Mouse (Mus musculus) liver, embryonic 14.5 days (tissue): Measurements from ENCODE around the gene Thoc3. TPM values are rescaled to one million over a fixed set of nuclear protein-coding genes. Genes with fewer than 3 reads are reported as not detected.

Source experiments
- ATAC-seq: fragments of 200-750 bp; cut with Nextera tagmentation; 2 replicates; pipeline ENCODE4 v1.8.0; 2017; ENCODE audit warnings: moderate number of reproducible peaks, mild to moderate bottlenecking, moderate library complexity; ENCODE audit not compliant: insufficient read depth
- DNase-seq, 3 experiments: peaks; one replicate each; pipeline ENCODE4 v3.0.0-alpha.2; 2012 to 2013; ENCODE audit warnings: low read depth in 3 of 3, low spot score in 3 of 3
- H3K27ac ChIP-seq: fragments of 300-500 bp; sonication (generic); 2 replicates; pipeline ENCODE4 v1.5.1; 2014; ENCODE audit warnings: moderate library complexity, mild to moderate bottlenecking, control low read depth, inconsistent platforms
- H3K27me3 ChIP-seq: fragments of 300-500 bp; sonication (generic); 2 replicates; pipeline ENCODE4 v1.6.1; 2014; ENCODE audit warnings: mild to moderate bottlenecking, low read length, moderate library complexity; ENCODE audit not compliant: control insufficient read depth, insufficient read depth
- H3K36me3 ChIP-seq: fragments of 300-500 bp; sonication (generic); replicated peaks from 2 replicates; pipeline ENCODE4 v1.6.1; 2014; ENCODE audit warnings: low read depth; ENCODE audit not compliant: control insufficient read depth, insufficient read depth
- H3K4me1 ChIP-seq, 2 experiments: fragments of 200-500 bp in 1 of 2; fragments of 300-500 bp in 1 of 2; sonication (generic) in 1 of 2; replicated peaks; 2 replicates each; pipeline ENCODE4 v1.6.1; 2012 to 2014; ENCODE audit warnings: antibody characterized with exemption in 1 of 2, inconsistent platforms in 1 of 2, low read length in 1 of 2; ENCODE audit not compliant: control insufficient read depth in 2 of 2, insufficient read depth in 2 of 2
- H3K4me2 ChIP-seq: fragments of 300-500 bp; sonication (generic); 2 replicates; pipeline ENCODE4 v1.6.1; 2014; ENCODE audit warnings: low read depth, mild to moderate bottlenecking, control low read depth, moderate library complexity
- H3K4me3 ChIP-seq, 2 experiments: fragments of 200-500 bp in 1 of 2; fragments of 300-500 bp in 1 of 2; sonication (generic) in 1 of 2; 2 replicates each; pipeline ENCODE4 v1.5.1; 2012 to 2014; ENCODE audit warnings: low read depth in 2 of 2, low read length in 2 of 2, mild to moderate bottlenecking in 2 of 2, control low read depth in 1 of 2, inconsistent platforms in 1 of 2, moderate library complexity in 1 of 2; ENCODE audit not compliant: insufficient read depth in 1 of 2
- H3K9ac ChIP-seq: fragments of 300-500 bp; sonication (generic); replicated peaks from 2 replicates; pipeline ENCODE4 v1.6.1; 2014; ENCODE audit warnings: mild to moderate bottlenecking, control low read depth, moderate library complexity
- H3K9me3 ChIP-seq: fragments of 300-500 bp; sonication (generic); 2 replicates; pipeline ENCODE4 v1.6.1; 2016; ENCODE audit warnings: low read length, mixed read lengths; ENCODE audit not compliant: control insufficient read depth
- CTCF ChIP-seq: IDR thresholded peaks from 2 replicates; pipeline ENCODE4 v1.5.1; 2016; ENCODE audit warnings: antibody characterized with exemption, low read depth, control low read depth
- EP300 ChIP-seq: IDR thresholded peaks from 2 replicates; pipeline ENCODE4 v1.6.1; 2016; ENCODE audit warnings: antibody characterized with exemption, low read depth
- WGBS: fragments of 180-500 bp; shearing (Covaris S2); extraction: QIAGEN DNeasy Blood & Tissue Kit; methylation state at CpG from one replicate; pipeline ENCODE4 v1.1.7; 2014; ENCODE audit not compliant: insufficient replicate concordance; 5-methylcytosine and 5-hydroxymethylcytosine counted together
- polyA plus RNA-seq, 2 experiments: library from polyadenylated mRNA; depleted of rRNA in 1 of 2; stranded (reverse) in 1 of 2; unstranded in 1 of 2; fragments of >200 nt; fragmentation: Nextera tagmentation in 1 of 2; extraction: Ambion mirVana in 1 of 2; gene quantifications; 2 replicates each; pipeline versions ENCODE4 v1.2.1 to v1.2.3; 2012 to 2014

The Thoc3 gene
- polyA plus RNA-seq, 2 experiments: 15.7 to 48.4 TPM

GRCm38 (mm10) chr13:54436666-54437065 is 32.0 kb downstream of the Thoc3 start:
- Histone ChIP-seq H3K4me3 (no peak overlapping the region), H3K4me1 (no peaks in the 10 kb centered on the region), H3K36me3 (no peaks in the 10 kb centered on the region), H3K4me2 (no peak overlapping the region), H3K9me3 (no peaks in the 10 kb centered on the region), H3K27ac (no peak overlapping the region), H3K27me3 (no peaks in the 10 kb centered on the region), H3K9ac (no peak overlapping the region)
- TF ChIP-seq CTCF: no peak
- TF ChIP-seq EP300: no peak
- 40% methylated on average over 5 of the region's 5 CpGs for WGBS
- DNase-seq: no peak
- ATAC-seq: no peak

DNA sequence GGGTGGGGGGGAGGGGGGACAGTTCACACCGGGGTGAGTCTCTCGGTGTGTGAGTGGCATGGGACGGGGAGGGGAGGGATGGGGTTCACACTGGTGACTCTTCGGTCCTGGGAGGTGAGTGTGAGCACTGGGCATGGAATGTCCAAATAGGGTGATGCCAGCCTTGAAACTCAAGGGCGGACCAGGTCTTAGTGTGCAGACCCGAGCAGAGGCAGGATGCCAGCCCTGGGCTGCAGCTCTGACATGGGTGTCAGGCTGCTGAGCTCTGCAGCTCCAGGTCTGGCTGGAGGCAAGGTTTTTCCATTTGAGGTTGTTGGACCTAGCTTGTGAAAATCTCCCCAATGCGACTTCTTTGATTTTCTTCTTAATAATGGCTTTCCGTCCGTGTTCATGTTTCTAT is 37.5 kb downstream of the Thoc3 start:
- ATAC-seq: no peak

GRCm38 (mm10) chr13:54430051-54430450 is 38.6 kb downstream of the Thoc3 start:
- Histone ChIP-seq H3K4me1 (peaks cover 0 to 8% of the 10 kb centered on the region in 2 experiments; a peak in 1 of 4 replicates), H3K4me2 (no peak overlapping the region), H3K27me3 (no peaks in the 10 kb centered on the region), H3K36me3 (no peaks in the 10 kb centered on the region), H3K9me3 (no peaks in the 10 kb centered on the region), H3K27ac (no peak overlapping the region), H3K4me3 (no peak overlapping the region), H3K9ac (no peak overlapping the region)
- no peak for ATAC-seq
- 21% methylated on average over 2 of the region's 2 CpGs for WGBS
- no peak for TF ChIP-seq CTCF
- TF ChIP-seq EP300: no peak
- no peak for DNase-seq

More for the DNA sequence above, 37.5 kb downstream of the Thoc3 start:
- WGBS: 69% methylated on average over 9 of the region's 9 CpGs
- H3K36me3 ChIP-seq: no peaks in the 10 kb centered on the region
- no peak for DNase-seq
- peaks cover 0 to 7% of the 10 kb centered on the region in 2 experiments; a peak in 1 of 4 replicates for H3K4me1 ChIP-seq
- TF ChIP-seq CTCF (no peak), EP300 (no peak)
- no peak overlapping the region for H3K27ac ChIP-seq
- H3K27me3 ChIP-seq: no peaks in the 10 kb centered on the region
- no peak overlapping the region for H3K4me2 ChIP-seq
- no peak overlapping the region for H3K4me3 ChIP-seq
- no peaks in the 10 kb centered on the region for H3K9me3 ChIP-seq
- no peak overlapping the region for H3K9ac ChIP-seq

DNA sequence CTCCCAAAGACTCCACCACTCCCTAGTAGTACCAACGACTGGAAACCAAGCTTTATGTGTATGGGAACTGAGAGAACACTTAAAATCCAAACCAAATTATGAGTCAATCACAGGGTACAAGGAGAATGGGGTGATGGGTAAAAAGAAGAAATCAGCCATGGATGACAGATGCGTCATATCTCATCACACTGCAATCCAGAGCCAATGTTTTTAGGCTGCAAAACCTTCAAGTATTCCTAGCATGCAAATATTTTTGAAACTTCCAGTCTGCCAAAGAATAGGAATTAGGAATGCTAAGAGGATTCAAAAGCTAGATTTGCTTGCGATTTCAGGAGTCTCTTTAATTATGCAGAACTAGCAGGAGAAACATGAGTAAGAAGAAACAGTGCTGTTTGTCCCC is 39.9 kb downstream of the Thoc3 start:
- H3K27me3 ChIP-seq: no peaks in the 10 kb centered on the region
- no peaks in the 10 kb centered on the region for H3K9me3 ChIP-seq
- H3K27ac ChIP-seq: no peak overlapping the region
- H3K4me2 ChIP-seq: no peak overlapping the region
- ATAC-seq (no peak), DNase-seq (no peak)
- peaks cover 0 to 8% of the 10 kb centered on the region in 2 experiments; a peak in 2 of 4 replicates for H3K4me1 ChIP-seq
- no peak overlapping the region for H3K4me3 ChIP-seq
- no peaks in the 10 kb centered on the region for H3K36me3 ChIP-seq
- no peak overlapping the region for H3K9ac ChIP-seq
- 56% methylated on average over 3 of the region's 3 CpGs for WGBS
- TF ChIP-seq CTCF (no peak), EP300 (no peak)

DNA sequence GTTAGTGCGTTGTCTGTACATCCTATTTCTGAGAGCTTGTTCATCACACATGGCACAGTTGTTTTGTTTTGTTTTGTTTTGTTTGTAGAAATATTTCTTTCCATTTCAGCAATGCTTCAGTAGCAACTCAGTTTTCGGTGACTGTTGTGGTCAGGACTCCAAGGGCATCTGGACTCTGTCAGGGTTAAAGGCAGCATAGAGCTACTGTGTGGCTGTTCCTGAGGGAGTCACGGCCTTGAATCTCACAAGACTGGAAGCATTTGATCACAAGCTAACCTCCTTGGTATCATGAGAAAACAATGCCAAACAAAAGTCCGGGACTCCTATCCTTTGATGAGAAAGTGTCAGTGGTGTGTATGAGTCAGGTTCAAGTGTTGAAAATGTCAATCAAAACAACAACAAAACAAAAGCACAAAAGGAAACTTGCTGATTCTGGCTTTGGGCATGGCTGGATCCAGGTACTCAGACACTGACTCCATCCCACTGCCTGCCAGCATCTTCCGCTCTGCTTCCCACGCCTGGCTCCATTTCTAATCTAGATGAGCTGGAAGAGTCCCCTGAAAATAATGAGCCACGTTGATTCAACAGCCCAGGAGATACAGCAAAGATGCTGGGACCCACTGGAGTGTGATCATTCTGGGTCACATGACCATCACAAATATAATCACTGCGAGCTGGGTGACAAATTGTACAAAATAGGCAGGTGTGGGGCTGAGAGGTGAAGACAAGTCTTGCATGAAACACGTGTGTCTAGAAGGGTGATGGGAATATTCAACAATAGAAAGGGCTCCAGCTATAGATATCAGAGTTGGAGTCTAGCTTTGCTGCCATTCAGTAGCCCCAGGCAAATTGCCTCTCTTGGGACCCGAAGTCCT is 41.6 kb downstream of the Thoc3 start:
- no peak for DNase-seq
- WGBS: 49% methylated on average over 10 of the region's 10 CpGs

More for the DNA sequence above, 41.6 kb downstream of the Thoc3 start:
- Histone ChIP-seq H3K9me3 (no peaks in the 10 kb centered on the region), H3K4me2 (no peak overlapping the region), H3K4me3 (no peak overlapping the region), H3K4me1 (peaks cover 0 to 8% of the 10 kb centered on the region in 2 experiments; a peak in 2 of 4 replicates), H3K9ac (no peak overlapping the region), H3K36me3 (no peaks in the 10 kb centered on the region), H3K27me3 (no peaks in the 10 kb centered on the region), H3K27ac (no peak overlapping the region)
- ATAC-seq: no peak
- no peak for TF ChIP-seq EP300
- TF ChIP-seq CTCF: no peak
